Mouse (Mus musculus) CH12.LX (cell line): ENCODE results near the gene Rps6ka5.

Experiments used
- BHLHE40 ChIP-seq: IDR thresholded peaks from 2 replicates; pipeline ENCODE4 v1.6.1; 2011; ENCODE audit warnings: mild to moderate bottlenecking, low read depth, low read length, improper control_type of control experiment
- MAFK ChIP-seq: IDR thresholded peaks from 2 replicates; pipeline ENCODE4 v1.6.1; 2011; ENCODE audit warnings: low read length, improper control_type of control experiment; ENCODE audit not compliant: insufficient replicate concordance
- POLR2A ChIP-seq: IDR thresholded peaks from 2 replicates; pipeline ENCODE4 v1.6.1; 2011; ENCODE audit warnings: low read depth, mild to moderate bottlenecking, improper control_type of control experiment, low read length
- SIN3A ChIP-seq: IDR thresholded peaks from 2 replicates; pipeline ENCODE4 v1.6.1; 2012; ENCODE audit warnings: low read length, improper control_type of control experiment, inconsistent platforms
- ZKSCAN1 ChIP-seq: IDR thresholded peaks from 2 replicates; pipeline ENCODE4 v1.6.1; 2012; ENCODE audit warnings: low read depth, inconsistent platforms, low read length, improper control_type of control experiment, borderline replicate concordance
- ZMIZ1 ChIP-seq: IDR thresholded peaks from 2 replicates; pipeline ENCODE4 v1.6.1; 2012; ENCODE audit warnings: low read depth, mild to moderate bottlenecking, inconsistent platforms, low read length, improper control_type of control experiment

DNA sequence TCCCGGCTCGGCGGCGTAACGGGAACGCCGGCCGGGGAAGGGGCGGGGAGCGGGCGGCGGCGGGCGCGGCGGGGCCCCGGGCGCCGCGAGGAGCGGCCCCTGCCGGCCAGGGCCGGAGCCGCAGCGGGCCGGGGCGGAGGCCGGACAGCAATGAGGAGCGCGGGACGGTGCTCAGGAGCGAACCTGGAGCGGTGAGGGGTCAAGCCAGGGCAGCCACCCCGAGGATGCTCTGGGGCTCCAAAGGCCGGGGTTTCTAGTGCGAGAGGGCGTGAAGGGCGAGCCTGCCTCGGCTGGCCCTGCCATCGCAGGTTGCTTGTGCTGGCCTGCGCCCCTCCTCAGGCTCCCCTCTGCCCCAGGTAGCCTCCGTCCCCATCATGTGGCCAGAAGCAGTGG, 206.0 kb downstream of the Rps6ka5 start, which contains the start of gene Ttc7b:
- TF ChIP-seq POLR2A (no peak), SIN3A (no peak), BHLHE40 (no peak), ZMIZ1 (no peak), ZKSCAN1 (no peak), MAFK (no peak)
